In genomic region chr8:60878617-60879016, GRCm38 (mm10) we compare ENCODE assay signal across 32 mouse cellular contexts.
"Had no signal": no experiment of that assay in that cellular context is flagged by ENCODE, and none has a peak within 500 bp of the region (broad histone marks: within the 10 kb centered on the region; RNA-seq: fewer than 3 reads in every experiment).

No protein-coding gene starts in this region.

- H3K36me3 ChIP-seq: limb, embryonic 12.5 days; limb, embryonic 13.5 days; limb, embryonic 15.5 days; liver, embryonic 12.5 days; liver, embryonic 13.5 days; liver, embryonic 15.5 days; lung, embryonic 15.5 days; midbrain, embryonic 10.5 days; midbrain, embryonic 12.5 days; midbrain, embryonic 13.5 days; midbrain, embryonic 15.5 days; neural tube, embryonic 12.5 days; neural tube, embryonic 13.5 days had no signal

- H3K27me3 ChIP-seq: limb, embryonic 12.5 days; limb, embryonic 13.5 days; limb, embryonic 15.5 days; liver, embryonic 13.5 days; liver, embryonic 15.5 days; lung, embryonic 15.5 days; megakaryocyte, embryonic 14.5 days; midbrain, embryonic 12.5 days; midbrain, embryonic 13.5 days; midbrain, embryonic 15.5 days; neural tube, embryonic 12.5 days; neural tube, embryonic 13.5 days had no signal

- H3K4me2 ChIP-seq: limb, embryonic 12.5 days; limb, embryonic 13.5 days; limb, embryonic 15.5 days; liver, embryonic 11.5 days; liver, embryonic 12.5 days; liver, embryonic 13.5 days; liver, embryonic 15.5 days; lung, embryonic 14.5 days; lung, embryonic 15.5 days; midbrain, embryonic 11.5 days; midbrain, embryonic 12.5 days; midbrain, embryonic 13.5 days; midbrain, embryonic 15.5 days; neural tube, embryonic 12.5 days; neural tube, embryonic 13.5 days had no signal

- H3K9ac ChIP-seq: limb, embryonic 12.5 days; limb, embryonic 13.5 days; limb, embryonic 15.5 days; liver, embryonic 12.5 days; liver, embryonic 13.5 days; liver, embryonic 14.5 days; liver, embryonic 15.5 days; liver, postnatal 0 days; lung, embryonic 14.5 days; lung, embryonic 15.5 days; midbrain, embryonic 12.5 days; midbrain, embryonic 13.5 days; midbrain, embryonic 15.5 days; neural tube, embryonic 12.5 days; neural tube, embryonic 13.5 days had no signal

- H3K4me3 ChIP-seq: limb, embryonic 12.5 days; limb, embryonic 13.5 days; limb, embryonic 15.5 days; liver, embryonic 12.5 days; liver, embryonic 13.5 days; liver, embryonic 15.5 days; lung, embryonic 15.5 days; megakaryocyte, embryonic 14.5 days; midbrain, embryonic 10.5 days; midbrain, embryonic 12.5 days; midbrain, embryonic 13.5 days; midbrain, embryonic 15.5 days; myocyte; neural tube, embryonic 12.5 days; neural tube, embryonic 13.5 days had no signal

- H3K9me3 ChIP-seq: limb, embryonic 12.5 days; limb, embryonic 13.5 days; limb, embryonic 15.5 days; liver, embryonic 12.5 days; liver, embryonic 13.5 days; liver, embryonic 15.5 days; lung, embryonic 15.5 days; megakaryocyte, embryonic 14.5 days; midbrain, embryonic 10.5 days; midbrain, embryonic 12.5 days; midbrain, embryonic 13.5 days; midbrain, embryonic 15.5 days; neural tube, embryonic 12.5 days; neural tube, embryonic 13.5 days had no signal

- DNase-seq: left cerebral cortex, postnatal 4 days; liver; liver, embryonic 13.5 days; liver, postnatal 0 days; lung, adult 18-20 months; lung, adult 2 months; lung, embryonic 14.5 days; lung, postnatal 10 days; lung, postnatal 14 days; lung, postnatal 36 days; lung, postnatal 4 days; midbrain, embryonic 14.5 days had no signal

- H3K4me1 ChIP-seq: limb, embryonic 12.5 days; limb, embryonic 13.5 days; limb, embryonic 15.5 days; lung, embryonic 15.5 days; midbrain, embryonic 12.5 days; midbrain, embryonic 13.5 days; midbrain, embryonic 15.5 days; neural tube, embryonic 12.5 days; neural tube, embryonic 13.5 days had no signal

- H3K27ac ChIP-seq: limb, embryonic 12.5 days; limb, embryonic 13.5 days; limb, embryonic 15.5 days; liver, embryonic 12.5 days; liver, embryonic 13.5 days; liver, embryonic 14.5 days; liver, embryonic 15.5 days; lung, embryonic 15.5 days; macrophage; midbrain, embryonic 10.5 days; midbrain, embryonic 12.5 days; midbrain, embryonic 13.5 days; midbrain, embryonic 15.5 days; neural tube, embryonic 12.5 days; neural tube, embryonic 13.5 days had no signal

- ATAC-seq: liver, embryonic 12.5 days; liver, postnatal 0 days; lung, postnatal 0 days; midbrain, embryonic 13.5 days; midbrain, embryonic 15.5 days; midbrain, embryonic 16.5 days had no signal
